Mouse (Mus musculus): ENCODE results near the gene Slc35b4. TPM values are rescaled to one million over a fixed set of nuclear protein-coding genes. Genes with fewer than 3 reads are reported as not detected.

The Slc35b4 gene
- polyA plus RNA-seq, 1 experiment from 2014 or later: 42.6 TPM

Other genes with a start within 250 kb of the Slc35b4 start
- 0.36 and 0.52 TPM in 2 replicates for gene Lrguk, start 147.7 kb downstream of the Slc35b4 start, polyA plus RNA-seq (2015; fragmentation: Nextera tagmentation; extraction: Ambion mirVana)
- 130 and 136 TPM in 2 replicates for gene Akr1b3, start 140.4 kb upstream of the Slc35b4 start, polyA plus RNA-seq (2015; fragmentation: Nextera tagmentation; extraction: Ambion mirVana)
- gene Akr1b8, start 177.0 kb upstream of the Slc35b4 start, polyA plus RNA-seq (2015; fragmentation: Nextera tagmentation; extraction: Ambion mirVana): 4.8 and 5.5 TPM in 2 replicates
- gene Akr1b10, start 207.1 kb upstream of the Slc35b4 start, polyA plus RNA-seq (2015; fragmentation: Nextera tagmentation; extraction: Ambion mirVana): 14.5 and 15.4 TPM in 2 replicates
- gene Akr1b7, start 235.2 kb upstream of the Slc35b4 start, polyA plus RNA-seq (2015; fragmentation: Nextera tagmentation; extraction: Ambion mirVana): 2.5 and 43.7 TPM in 2 replicates